In genomic region chr2:93277486-93277885, GRCm38 (mm10) we compare ENCODE assay signal across 9 mouse cellular contexts. TPM values are rescaled to one million over a fixed set of nuclear protein-coding genes. Genes with fewer than 3 reads are reported as not detected.
DNase-seq lines count a peak whose midpoint lies in the region; ATAC-seq and TF ChIP-seq lines count a peak whose summit lies in the region.
"Had no signal": no experiment of that assay in that cellular context is flagged by ENCODE, and none has a peak within 500 bp of the region (broad histone marks: within the 10 kb centered on the region; RNA-seq: fewer than 3 reads in every experiment).

No protein-coding gene starts in this region.

- TF ChIP-seq CTCF in liver, postnatal 0 days (IDR thresholded peaks at IDR 0.05; ENCODE audit: low read depth): no peak

- H3K27ac ChIP-seq in liver, postnatal 0 days (ENCODE audit: low read depth): 0 out of 2 replicates have a peak overlapping the region, but pooled peaks have one; percentile 11
- H3K27ac ChIP-seq in forebrain, embryonic 11.5 days (ENCODE audit: low read depth, low read length): peak overlapping the region; percentile 84
- H3K27ac ChIP-seq in intestine, embryonic 14.5 days (ENCODE audit: low read depth): peak overlapping the region; percentile 83
- peak overlapping the region; percentile 45; the same call in 1 of the 2 replicates for H3K27ac ChIP-seq in neural tube, embryonic 14.5 days (ENCODE audit: low read depth, low read length)

- no peak overlapping the region for H3K9ac ChIP-seq in liver, postnatal 0 days (replicated peaks)
- H3K9ac ChIP-seq in forebrain, embryonic 11.5 days (ENCODE audit: low read length): peak overlapping the region; percentile 0; the same call in 1 of the 2 replicates
- H3K9ac ChIP-seq in intestine, embryonic 14.5 days (ENCODE audit: low read length): no peak overlapping the region
- H3K9ac ChIP-seq in neural tube, embryonic 14.5 days (replicated peaks; ENCODE audit: low read depth, low read length): no peak overlapping the region

- no peak overlapping the region for H3K4me3 ChIP-seq in liver, postnatal 0 days (ENCODE audit: low read depth, low read length)
- H3K4me3 ChIP-seq in forebrain, embryonic 11.5 days (ENCODE audit: low read depth, low read length): no peak overlapping the region
- no peak overlapping the region for H3K4me3 ChIP-seq in intestine, embryonic 14.5 days (ENCODE audit: low read depth, low read length)
- no peak overlapping the region for H3K4me3 ChIP-seq in neural tube, embryonic 14.5 days (ENCODE audit: low read depth, low read length)

- no peaks in the 10 kb centered on the region for H3K4me1 ChIP-seq in liver, postnatal 0 days (ENCODE audit: insufficient read depth)
- H3K4me1 ChIP-seq in forebrain, embryonic 11.5 days (replicated peaks; ENCODE audit: control insufficient read depth, insufficient read depth, low read length): peaks cover 41% of the 10 kb centered on the region
- H3K4me1 ChIP-seq in intestine, embryonic 14.5 days (replicated peaks; ENCODE audit: control insufficient read depth, insufficient read depth, low read length): peaks cover 44% of the 10 kb centered on the region
- peaks cover 45% of the 10 kb centered on the region for H3K4me1 ChIP-seq in neural tube, embryonic 14.5 days (ENCODE audit: control insufficient read depth, insufficient read depth, low read length)

- DNase-seq in liver, postnatal 0 days: no peak
- DNase-seq in liver: no peak
- no peak for DNase-seq in forebrain, embryonic 11.5 days (ENCODE audit: low spot score)
- no peak for DNase-seq in intestine, embryonic 14.5 days (ENCODE audit: low spot score)
- no peak for DNase-seq in frontal cortex, adult 2 months (ENCODE audit: extremely low spot score in 1 of 2, low spot score in 1 of 2)
- DNase-seq in thymus, postnatal 10 days (ENCODE audit: low spot score in 2 of 2): no peak
- no peak for DNase-seq in gastrocnemius, postnatal 10 days

- H3K9me3 ChIP-seq in liver, postnatal 0 days (ENCODE audit: low read length): no peaks in the 10 kb centered on the region
- no peaks in the 10 kb centered on the region for H3K9me3 ChIP-seq in forebrain, embryonic 11.5 days (ENCODE audit: control insufficient read depth, low read length)
- H3K9me3 ChIP-seq in intestine, embryonic 14.5 days (ENCODE audit: control insufficient read depth, low read length): no peaks in the 10 kb centered on the region
- H3K9me3 ChIP-seq in neural tube, embryonic 14.5 days (ENCODE audit: control insufficient read depth, low read length): no peaks in the 10 kb centered on the region
- H3K9me3 ChIP-seq: G1E had no signal

- H3K36me3 ChIP-seq in liver, postnatal 0 days (replicated peaks; ENCODE audit: insufficient read depth, low read length): no peaks in the 10 kb centered on the region
- no peaks in the 10 kb centered on the region for H3K36me3 ChIP-seq in forebrain, embryonic 11.5 days (ENCODE audit: control insufficient read depth, insufficient read depth, low read length)
- H3K36me3 ChIP-seq in intestine, embryonic 14.5 days (ENCODE audit: control insufficient read depth, insufficient read depth, low read length): no peaks in the 10 kb centered on the region
- no peaks in the 10 kb centered on the region for H3K36me3 ChIP-seq in neural tube, embryonic 14.5 days (ENCODE audit: control insufficient read depth, insufficient read depth, low read length)
- H3K36me3 ChIP-seq: G1E had no signal

- no peak overlapping the region for H3K4me2 ChIP-seq in liver, postnatal 0 days (ENCODE audit: low read depth, low read length)
- no peak overlapping the region for H3K4me2 ChIP-seq in forebrain, embryonic 11.5 days (ENCODE audit: low read depth, low read length, severe bottlenecking)
- peak overlapping the region; percentile 29 for H3K4me2 ChIP-seq in intestine, embryonic 14.5 days (ENCODE audit: low read length)
- H3K4me2 ChIP-seq in neural tube, embryonic 14.5 days (ENCODE audit: low read depth, low read length): no peak overlapping the region

- no peak for TF ChIP-seq EP300 in liver, postnatal 0 days (IDR thresholded peaks at IDR 0.05; ENCODE audit: low read depth)

- WGBS in liver, postnatal 0 days (ENCODE audit: insufficient replicate concordance): 41% methylated on average over 4 of the region's 4 CpGs
- WGBS in forebrain, embryonic 11.5 days: 32% methylated on average over 4 of the region's 4 CpGs
- 26% methylated on average over 4 of the region's 4 CpGs for WGBS in intestine, embryonic 14.5 days
- 25% methylated on average over 4 of the region's 4 CpGs for WGBS in neural tube, embryonic 14.5 days

- ATAC-seq in liver, postnatal 0 days: no peak
- no peak for ATAC-seq in forebrain, embryonic 11.5 days (replicated peaks; ENCODE audit: low FRiP score)
- no peak for ATAC-seq in intestine, embryonic 14.5 days (replicated peaks; ENCODE audit: low FRiP score, low TSS enrichment, low read depth)
- ATAC-seq in neural tube, embryonic 14.5 days (ENCODE audit: low read depth): no peak

- H3K27me3 ChIP-seq in liver, postnatal 0 days (ENCODE audit: insufficient read depth, low read length): no peaks in the 10 kb centered on the region
- H3K27me3 ChIP-seq in forebrain, embryonic 11.5 days (ENCODE audit: control insufficient read depth, insufficient read depth, low read length): no peaks in the 10 kb centered on the region
- no peaks in the 10 kb centered on the region for H3K27me3 ChIP-seq in intestine, embryonic 14.5 days (replicated peaks; ENCODE audit: control insufficient read depth, insufficient read depth, low read length)
- no peaks in the 10 kb centered on the region for H3K27me3 ChIP-seq in neural tube, embryonic 14.5 days (ENCODE audit: control insufficient read depth, insufficient read depth, low read length)

RNA-seq across cellular contexts. Expression of gene Tspan18, which starts 56.8 kb away (rescaled TPM):
- polyA plus RNA-seq in liver, postnatal 0 days (2015; fragmentation: Nextera tagmentation; extraction: Ambion mirVana): 2.6 and 2.8 TPM in 2 replicates
- 54.1 and 56.4 TPM in 2 replicates for polyA plus RNA-seq in forebrain, embryonic 11.5 days (2014; fragmentation: Nextera tagmentation; extraction: Ambion mirVana)
- 36.1 and 41.0 TPM in 2 replicates for polyA plus RNA-seq in intestine, embryonic 14.5 days (2014; fragmentation: Nextera tagmentation; extraction: Ambion mirVana)
- 30.2 and 34.7 TPM in 2 replicates for polyA plus RNA-seq in neural tube, embryonic 14.5 days (2014; fragmentation: Nextera tagmentation; extraction: Ambion mirVana)
- 4.3 TPM in 2 replicates for polyA plus RNA-seq in frontal cortex, adult 2 months (2012; rRNA removed)
- total RNA-seq in gastrocnemius, postnatal 10 days (2021): 10 to 100 TPM; 14.5 to 17.8 TPM

Comparison
In these comparisons a context has a peak if more than half of its experiments do, and no peak if none do; other contexts are left out.
1. H3K27ac ChIP-seq: peak in every context shown above with its lines; median percentile 84 in forebrain, embryonic 11.5 days; 83 in intestine, embryonic 14.5 days; 45 in neural tube, embryonic 14.5 days; 11 in liver, postnatal 0 days.